Mouse (Mus musculus): ENCODE data around the gene Nek5. TPM values are rescaled to one million over a fixed set of nuclear protein-coding genes. Genes with fewer than 3 reads are reported as not detected.

Nek5 gene
- total RNA-seq, 2 experiments from 2014 or later: 1.3 to 2.2 TPM

Other genes starting within 250 kb of the Nek5 start
- not detected for gene Defb9, start 239.6 kb downstream of the Nek5 start, total RNA-seq (2021)
- not detected for gene Defb11, start 218.6 kb downstream of the Nek5 start, total RNA-seq (2021)
- gene Defb15, start 192.3 kb downstream of the Nek5 start, total RNA-seq (2021): not detected
- gene Defb35, start 186.7 kb downstream of the Nek5 start, total RNA-seq (2021): not detected
- not detected for gene Defb13, start 178.3 kb downstream of the Nek5 start, total RNA-seq (2021)
- not detected for gene Fam90a1a, start 166.3 kb downstream of the Nek5 start, total RNA-seq (2021)
- gene Ccdc70, start 155.3 kb downstream of the Nek5 start, total RNA-seq (2021): not detected
- gene Atp7b, start 64.7 kb downstream of the Nek5 start, total RNA-seq (2021): 1 to 10 TPM; 2.8 to 3.9 TPM
- 10 to 100 TPM; 23.3 to 32.8 TPM for gene Alg11, start 64.3 kb downstream of the Nek5 start, total RNA-seq (2021)
- gene Nek3, start 41.4 kb upstream of the Nek5 start, total RNA-seq (2021): 1 to 10 TPM; 3.2 to 4.4 TPM
- 10 to 100 TPM; 13.2 to 14.9 TPM for gene Ckap2, start 60.8 kb upstream of the Nek5 start, total RNA-seq (2021)
- 10 to 100 TPM; 30.7 to 34.3 TPM for gene Vps36, start 67.8 kb upstream of the Nek5 start, total RNA-seq (2021)
- gene Thsd1, start 102.3 kb upstream of the Nek5 start, total RNA-seq (2021): 1 to 10 TPM; 7.4 to 9.2 TPM
- not detected for gene Tpte, start 158.4 kb upstream of the Nek5 start, total RNA-seq (2021)